Mouse (Mus musculus) intestine, embryonic 16.5 days (tissue): Measurements from ENCODE around the gene Rgs8. TPM values are rescaled to one million over a fixed set of nuclear protein-coding genes. Genes with fewer than 3 reads are reported as not detected.

Experiments
- ATAC-seq: fragments of 200-750 bp; cut with Nextera tagmentation; 2 replicates; pipeline ENCODE4 v1.8.0; 2017; ENCODE audit warnings: moderate TSS enrichment, moderate library complexity
- H3K27ac ChIP-seq: fragments of 300-500 bp; sonication (generic); 2 replicates; pipeline ENCODE4 v1.5.1; 2014; ENCODE audit warnings: mild to moderate bottlenecking, low read length
- H3K27me3 ChIP-seq: fragments of 300-500 bp; sonication (generic); replicated peaks from 2 replicates; pipeline ENCODE4 v1.6.1; 2014; ENCODE audit warnings: low read length, control low read depth, mixed read lengths; ENCODE audit not compliant: control insufficient read depth, insufficient read depth
- H3K36me3 ChIP-seq: fragments of 300-500 bp; sonication (generic); 2 replicates; pipeline ENCODE4 v1.6.1; 2014; ENCODE audit warnings: low read length, control low read depth; ENCODE audit not compliant: control insufficient read depth, insufficient read depth
- H3K4me1 ChIP-seq: fragments of 300-500 bp; sonication (generic); 2 replicates; pipeline ENCODE4 v1.6.1; 2014; ENCODE audit warnings: low read length, control low read depth, mixed read lengths; ENCODE audit not compliant: control insufficient read depth, insufficient read depth
- H3K4me2 ChIP-seq: fragments of 300-500 bp; sonication (generic); 2 replicates; pipeline ENCODE4 v1.6.1; 2014; ENCODE audit warnings: low read depth, low read length, control low read depth
- H3K4me3 ChIP-seq: fragments of 300-500 bp; sonication (generic); 2 replicates; pipeline ENCODE4 v1.5.1; 2014; ENCODE audit warnings: mild to moderate bottlenecking, low read length
- H3K9ac ChIP-seq: fragments of 300-500 bp; sonication (generic); 2 replicates; pipeline ENCODE4 v1.6.1; 2014; ENCODE audit warnings: low read depth, low read length
- H3K9me3 ChIP-seq: fragments of 300-500 bp; sonication (generic); 2 replicates; pipeline ENCODE4 v1.6.1; 2016; ENCODE audit warnings: low read length, control low read depth; ENCODE audit not compliant: control insufficient read depth
- WGBS: fragments of 180-500 bp; shearing (Covaris S2); extraction: QIAGEN DNeasy Blood & Tissue Kit; methylation state at CpG from one replicate; pipeline ENCODE4 v1.1.7; 2014; 5-methylcytosine and 5-hydroxymethylcytosine counted together
- polyA plus RNA-seq: library from polyadenylated mRNA; unstranded; fragments of >200 nt; fragmentation: Nextera tagmentation; extraction: Ambion mirVana; gene quantifications from 2 replicates; pipeline ENCODE4 v1.2.1, GENCODE M21; 2015

Rgs8 gene
- polyA plus RNA-seq, 1 experiment from 2014 or later = 0.22 TPM

- H3K27ac ChIP-seq = no peak overlapping the region
- H3K36me3 ChIP-seq = no peaks in the 10 kb centered on the region
- WGBS = 43% methylated on average over 5 of the region's 5 CpGs
- H3K9me3 ChIP-seq = no peaks in the 10 kb centered on the region
- H3K4me2 ChIP-seq = no peak overlapping the region
- no peak for ATAC-seq
- peaks cover 4% of the 10 kb centered on the region; the same call in 1 of the 2 replicates for H3K4me1 ChIP-seq
- no peaks in the 10 kb centered on the region for H3K27me3 ChIP-seq
- H3K9ac ChIP-seq = no peak overlapping the region
- no peak overlapping the region for H3K4me3 ChIP-seq
These were observed 56.6 kb downstream of the Rgs8 start for GRCm38 (mm10) chr1:153709451-153709850.

DNA sequence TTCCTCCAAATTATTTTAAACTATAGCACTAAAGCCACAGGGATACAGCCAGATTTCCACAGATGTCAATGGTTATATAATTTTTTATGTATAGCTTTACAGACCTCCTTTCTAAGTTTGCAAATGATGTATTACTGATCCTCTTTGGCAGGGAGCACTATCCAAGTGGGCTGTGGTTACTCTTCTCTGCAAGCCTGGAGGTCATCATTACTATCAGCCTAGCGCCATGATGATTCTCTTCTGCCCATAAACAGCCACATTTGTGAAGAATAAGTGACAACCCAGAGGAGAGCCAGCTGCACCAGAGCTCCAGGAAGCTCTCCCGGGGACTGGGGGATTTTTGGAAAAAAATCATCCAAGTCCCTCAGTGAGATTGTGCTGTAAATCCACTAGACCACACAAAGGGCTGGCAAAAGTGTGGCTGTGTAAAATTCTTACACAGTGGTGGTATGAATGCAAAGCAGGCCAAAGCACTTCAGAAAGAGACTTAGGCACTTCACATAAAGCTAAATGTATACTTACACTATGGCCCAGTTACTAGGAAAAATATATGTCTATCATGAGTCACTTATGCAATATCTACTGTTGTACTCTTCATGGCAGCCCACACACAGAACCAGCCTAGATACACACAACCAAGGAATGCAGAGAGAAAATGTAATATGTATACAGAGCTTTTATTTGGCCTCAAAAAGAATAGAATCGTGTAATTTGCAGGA is 58.9 kb downstream of the Rgs8 start:
- Histone ChIP-seq H3K27ac (no peak overlapping the region), H3K4me1 (0 out of 2 replicates have a peak, but pooled peaks cover 4% of the 10 kb centered on the region), H3K4me3 (no peak overlapping the region), H3K4me2 (no peak overlapping the region), H3K9me3 (no peaks in the 10 kb centered on the region), H3K9ac (no peak overlapping the region), H3K36me3 (no peaks in the 10 kb centered on the region), H3K27me3 (no peaks in the 10 kb centered on the region)
- ATAC-seq = peak; percentile 88
- WGBS = 49% methylated on average over 3 of the region's 3 CpGs

DNA sequence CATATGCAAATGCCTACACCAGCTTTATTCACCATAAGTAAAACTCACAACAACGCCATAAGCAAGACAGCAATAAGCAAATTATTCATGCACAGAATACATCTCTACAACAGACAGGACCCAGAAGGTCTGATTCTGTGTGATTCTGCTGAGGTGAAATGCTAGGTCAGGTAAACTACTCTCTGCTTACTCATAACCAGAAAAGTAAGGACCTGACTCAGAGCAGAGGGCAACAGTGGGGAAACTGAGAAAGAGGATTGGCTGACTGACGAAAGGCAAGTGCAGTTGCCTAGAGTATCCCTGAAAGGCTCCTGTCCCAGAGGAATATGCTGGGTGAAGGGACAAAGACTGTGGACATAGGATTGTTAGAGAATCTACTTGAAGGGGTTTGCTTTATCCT is 59.8 kb downstream of the Rgs8 start:
- H3K4me2 ChIP-seq = no peak overlapping the region
- H3K4me3 ChIP-seq = no peak overlapping the region
- 93% methylated on average over 2 of the region's 2 CpGs for WGBS
- H3K27ac ChIP-seq = no peak overlapping the region
- 0 out of 2 replicates have a peak, but pooled peaks cover 4% of the 10 kb centered on the region for H3K4me1 ChIP-seq
- H3K36me3 ChIP-seq = no peaks in the 10 kb centered on the region
- H3K27me3 ChIP-seq = no peaks in the 10 kb centered on the region
- H3K9me3 ChIP-seq = no peaks in the 10 kb centered on the region
- no peak for ATAC-seq
- H3K9ac ChIP-seq = no peak overlapping the region

GRCm38 (mm10) chr1:153717990-153718389 is 65.2 kb downstream of the Rgs8 start:
- no peaks in the 10 kb centered on the region for H3K27me3 ChIP-seq
- no peak overlapping the region for H3K9ac ChIP-seq
- no peak overlapping the region for H3K27ac ChIP-seq
- no peaks in the 10 kb centered on the region for H3K9me3 ChIP-seq
- WGBS = 88% methylated on average over 1 of the region's 1 CpGs
- no peak for ATAC-seq
- H3K4me2 ChIP-seq = no peak overlapping the region
- H3K4me3 ChIP-seq = no peak overlapping the region
- no peaks in the 10 kb centered on the region for H3K4me1 ChIP-seq
- H3K36me3 ChIP-seq = no peaks in the 10 kb centered on the region

DNA sequence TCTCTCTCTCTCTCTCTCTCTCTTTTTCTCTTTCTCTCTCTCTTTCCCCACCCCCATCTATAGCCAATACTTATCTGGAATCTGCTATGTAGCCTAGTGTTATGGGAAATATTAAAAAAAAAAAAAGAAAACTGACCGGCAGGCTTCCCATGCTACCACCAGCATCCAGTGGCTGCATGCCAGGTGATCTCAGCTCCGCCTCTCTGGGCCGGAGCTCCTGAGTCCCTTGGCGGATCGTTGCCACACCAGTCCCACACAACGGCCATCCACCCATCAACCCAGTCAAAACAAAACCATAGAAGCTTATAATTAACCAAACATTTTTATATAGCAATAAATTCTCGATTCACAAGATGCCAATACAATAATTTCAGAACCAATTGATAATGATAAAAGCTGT is 68.1 kb downstream of the Rgs8 start:
- WGBS = 74% methylated on average over 7 of the region's 7 CpGs
- H3K27me3 ChIP-seq = no peaks in the 10 kb centered on the region
- no peaks in the 10 kb centered on the region for H3K4me1 ChIP-seq
- H3K4me2 ChIP-seq = no peak overlapping the region
- no peaks in the 10 kb centered on the region for H3K9me3 ChIP-seq
- no peak overlapping the region for H3K4me3 ChIP-seq
- H3K36me3 ChIP-seq = no peaks in the 10 kb centered on the region
- ATAC-seq = no peak
- H3K9ac ChIP-seq = no peak overlapping the region
- H3K27ac ChIP-seq = no peak overlapping the region

DNA sequence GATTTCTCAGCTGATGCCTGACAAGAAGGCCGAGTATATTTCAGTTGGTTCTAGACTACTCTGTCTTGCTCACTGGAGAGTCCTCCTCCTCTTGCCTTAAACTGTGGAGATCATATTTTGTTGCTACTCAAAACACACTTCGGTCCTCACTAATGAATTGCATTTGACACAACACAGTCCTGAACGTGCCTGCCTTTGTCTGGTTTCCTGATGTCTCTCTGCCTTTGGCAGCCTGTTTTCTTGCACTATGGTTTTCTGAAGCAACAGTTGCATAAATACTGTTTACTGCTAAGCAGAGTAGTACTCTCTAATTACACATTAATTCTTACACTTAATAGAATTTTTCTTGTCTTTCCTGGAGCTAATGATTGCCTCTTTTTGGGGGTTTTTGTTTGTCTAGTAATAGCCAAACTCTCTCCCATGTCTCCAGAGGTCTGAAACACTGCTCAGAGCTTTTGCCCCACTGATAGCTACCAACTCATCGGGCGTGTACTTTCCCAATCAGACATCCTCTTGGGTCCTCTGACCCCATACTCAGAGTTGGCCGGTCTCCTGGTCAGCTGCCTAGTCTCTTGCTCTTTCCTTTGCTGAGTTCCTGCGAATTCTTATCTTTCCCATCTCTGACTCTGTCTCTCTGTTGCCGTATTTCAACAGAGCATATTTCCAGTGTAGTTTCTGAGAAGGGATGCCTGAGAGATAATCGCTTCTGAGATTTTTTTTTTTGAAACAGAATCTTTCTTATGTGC is 68.9 kb downstream of the Rgs8 start:
- Histone ChIP-seq H3K4me3 (no peak overlapping the region), H3K27ac (no peak overlapping the region), H3K9ac (no peak overlapping the region), H3K36me3 (no peaks in the 10 kb centered on the region), H3K9me3 (no peaks in the 10 kb centered on the region), H3K27me3 (no peaks in the 10 kb centered on the region), H3K4me2 (no peak overlapping the region), H3K4me1 (no peaks in the 10 kb centered on the region)
- no peak for ATAC-seq
- 74% methylated on average over 9 of the region's 9 CpGs for WGBS

GRCm38 (mm10) chr1:153723426-153723825 is 70.6 kb downstream of the Rgs8 start:
- no peaks in the 10 kb centered on the region for H3K36me3 ChIP-seq
- H3K9me3 ChIP-seq = no peaks in the 10 kb centered on the region
- ATAC-seq = no peak
- no peak overlapping the region for H3K4me2 ChIP-seq
- H3K9ac ChIP-seq = no peak overlapping the region
- H3K4me1 ChIP-seq = no peaks in the 10 kb centered on the region
- H3K27ac ChIP-seq = no peak overlapping the region
- WGBS = 79% methylated on average over 9 of the region's 9 CpGs
- no peak overlapping the region for H3K4me3 ChIP-seq
- no peaks in the 10 kb centered on the region for H3K27me3 ChIP-seq

GRCm38 (mm10) chr1:153726636-153727035 is 73.8 kb downstream of the Rgs8 start:
- Histone ChIP-seq H3K9me3 (no peaks in the 10 kb centered on the region), H3K4me3 (no peak overlapping the region), H3K4me1 (no peaks in the 10 kb centered on the region), H3K36me3 (no peaks in the 10 kb centered on the region), H3K27me3 (no peaks in the 10 kb centered on the region), H3K9ac (no peak overlapping the region), H3K27ac (no peak overlapping the region), H3K4me2 (no peak overlapping the region)
- WGBS = 85% methylated on average over 16 of the region's 16 CpGs
- ATAC-seq = no peak

DNA sequence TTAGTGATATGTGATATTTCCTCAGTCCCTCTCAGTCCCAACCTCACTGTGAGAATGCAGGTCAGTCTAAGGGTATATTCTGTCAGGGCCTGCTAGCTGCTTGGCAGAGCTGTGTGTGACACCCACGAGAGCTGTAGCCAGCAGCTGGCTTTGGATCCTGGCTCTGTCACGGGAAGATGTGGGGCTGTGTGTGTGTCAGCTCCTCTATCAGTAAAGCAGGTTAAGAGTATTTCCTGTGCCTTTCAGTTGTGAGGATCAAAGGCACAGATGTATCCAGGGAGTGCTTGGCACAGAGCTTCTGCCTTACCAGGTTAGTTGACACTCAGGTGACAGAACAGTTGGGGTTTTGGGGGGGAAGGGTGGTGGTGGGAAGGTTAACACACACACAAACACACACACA is 77.0 kb downstream of the Rgs8 start:
- no peak overlapping the region for H3K9ac ChIP-seq
- no peak for ATAC-seq
- no peak overlapping the region for H3K27ac ChIP-seq
- no peaks in the 10 kb centered on the region for H3K27me3 ChIP-seq
- 71% methylated on average over 2 of the region's 2 CpGs for WGBS
- H3K36me3 ChIP-seq = no peaks in the 10 kb centered on the region
- no peaks in the 10 kb centered on the region; the same call in 1 of the 2 replicates for H3K4me1 ChIP-seq
- H3K4me2 ChIP-seq = no peak overlapping the region
- H3K9me3 ChIP-seq = no peaks in the 10 kb centered on the region
- H3K4me3 ChIP-seq = no peak overlapping the region
